Mouse (Mus musculus) heart, postnatal 0 days (tissue): ENCODE results near the gene Snx29. TPM values are rescaled to one million over a fixed set of nuclear protein-coding genes. Genes with fewer than 3 reads are reported as not detected.
A peak's percentile ranks its signal among the peaks of the same experiment; 100 is the strongest.

ENCODE experiments used
- ATAC-seq: fragments of 200-750 bp; cut with Nextera tagmentation; 2 replicates; pipeline ENCODE4 v1.8.0; 2017; ENCODE audit warnings: low read depth, moderate number of reproducible peaks, moderate library complexity; ENCODE audit not compliant: insufficient read depth
- DNase-seq: peaks from one replicate; pipeline ENCODE4 v3.0.0-alpha.2; 2016; ENCODE audit warnings: low spot score
- H3K27ac ChIP-seq: fragments of 300-500 bp; sonication (generic); 2 replicates; pipeline ENCODE4 v1.5.1; 2014; ENCODE audit warnings: low read depth, mild to moderate bottlenecking
- H3K27me3 ChIP-seq: fragments of 300-500 bp; sonication (generic); 2 replicates; pipeline ENCODE4 v1.6.1; 2014; ENCODE audit warnings: low read length, mixed read lengths; ENCODE audit not compliant: control insufficient read depth, insufficient read depth
- H3K36me3 ChIP-seq: fragments of 300-500 bp; sonication (generic); replicated peaks from 2 replicates; pipeline ENCODE4 v1.6.1; 2014; ENCODE audit warnings: low read length, mixed read lengths; ENCODE audit not compliant: control insufficient read depth, insufficient read depth
- H3K4me1 ChIP-seq: fragments of 300-500 bp; sonication (generic); 2 replicates; pipeline ENCODE4 v1.6.1; 2014; ENCODE audit warnings: antibody characterized with exemption; ENCODE audit not compliant: control insufficient read depth, insufficient read depth
- H3K4me2 ChIP-seq: fragments of 300-500 bp; sonication (generic); 2 replicates; pipeline ENCODE4 v1.6.1; 2014; ENCODE audit warnings: low read depth, mild to moderate bottlenecking, low read length, moderate library complexity
- H3K4me3 ChIP-seq: fragments of 300-500 bp; sonication (generic); 2 replicates; pipeline ENCODE4 v1.5.1; 2014; ENCODE audit warnings: low read depth, low read length
- H3K9ac ChIP-seq: fragments of 300-500 bp; sonication (generic); replicated peaks from 2 replicates; pipeline ENCODE4 v1.6.1; 2014; ENCODE audit warnings: low read depth, low read length, mixed read lengths
- H3K9me3 ChIP-seq: fragments of 300-500 bp; sonication (generic); replicated peaks from 2 replicates; pipeline ENCODE4 v1.6.1; 2016; ENCODE audit warnings: low read length; ENCODE audit not compliant: control insufficient read depth
- CTCF ChIP-seq: IDR thresholded peaks from 2 replicates; pipeline ENCODE4 v1.5.1; 2016; ENCODE audit warnings: antibody characterized with exemption, control low read depth, low read depth
- EP300 ChIP-seq: IDR thresholded peaks from 2 replicates; pipeline ENCODE4 v1.6.1; 2016; ENCODE audit warnings: antibody characterized with exemption, low read depth
- WGBS: fragments of 180-500 bp; shearing (Covaris S2); extraction: QIAGEN DNeasy Blood & Tissue Kit; methylation state at CpG from one replicate; pipeline ENCODE4 v1.1.7; 2014; 5-methylcytosine and 5-hydroxymethylcytosine counted together
- polyA plus RNA-seq: library from polyadenylated mRNA; unstranded; fragments of >200 nt; fragmentation: Nextera tagmentation; extraction: Ambion mirVana; gene quantifications from 2 replicates; pipeline ENCODE4 v1.2.1, GENCODE M21; 2015
- total RNA-seq: library from RNA; depleted of rRNA; stranded (reverse); fragments of >200 nt; gene quantifications from 2 replicates; pipeline ENCODE4 v1.2.3, GENCODE M21; 2014; ENCODE audit warnings: low replicate concordance

The Snx29 gene
- total and polyA plus RNA-seq, 2 experiments from 2014 or later, result 3.1 to 3.9 TPM

DNA sequence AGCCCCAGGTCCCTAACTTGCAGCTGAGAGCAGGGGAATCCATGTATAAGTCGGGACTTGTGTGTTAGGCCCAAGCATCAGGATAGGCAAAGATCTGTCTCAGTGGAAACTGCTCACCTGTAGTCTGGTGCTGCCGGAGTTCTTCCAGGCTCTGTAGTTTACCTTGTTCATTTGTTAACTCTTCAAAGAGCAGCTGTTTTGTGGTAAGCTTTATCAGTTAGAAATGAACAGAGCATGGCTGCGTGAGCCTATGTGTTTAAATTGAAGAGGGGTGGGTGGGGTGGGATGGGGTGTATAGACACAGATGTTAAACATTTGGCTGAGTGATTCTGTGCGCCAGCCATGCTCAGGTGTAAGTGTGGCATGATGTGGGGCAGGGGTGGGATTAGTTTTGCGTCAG lies 134.4 kb downstream of the Snx29 start:
- ATAC-seq, result no peak
- 91% methylated on average over 5 of the region's 5 CpGs for WGBS
- H3K4me3 ChIP-seq, result no peak overlapping the region
- no peaks in the 10 kb centered on the region for H3K27me3 ChIP-seq
- no peaks in the 10 kb centered on the region for H3K9me3 ChIP-seq
- H3K36me3 ChIP-seq, result no peaks in the 10 kb centered on the region; the same call in 1 of the 2 replicates
- peaks cover 17% of the 10 kb centered on the region for H3K4me1 ChIP-seq
- DNase-seq, result no peak
- no peak overlapping the region; the same call in 1 of the 2 replicates for H3K27ac ChIP-seq
- TF ChIP-seq EP300, result no peak
- TF ChIP-seq CTCF, result no peak
- no peak overlapping the region for H3K4me2 ChIP-seq
- no peak overlapping the region for H3K9ac ChIP-seq

- H3K9me3 ChIP-seq, result no peaks in the 10 kb centered on the region
- WGBS, result 73% methylated on average over 2 of the region's 2 CpGs
Measured at GRCm38 (mm10) chr16:11457609-11458350, 135.1 kb downstream of the Snx29 start.

DNA sequence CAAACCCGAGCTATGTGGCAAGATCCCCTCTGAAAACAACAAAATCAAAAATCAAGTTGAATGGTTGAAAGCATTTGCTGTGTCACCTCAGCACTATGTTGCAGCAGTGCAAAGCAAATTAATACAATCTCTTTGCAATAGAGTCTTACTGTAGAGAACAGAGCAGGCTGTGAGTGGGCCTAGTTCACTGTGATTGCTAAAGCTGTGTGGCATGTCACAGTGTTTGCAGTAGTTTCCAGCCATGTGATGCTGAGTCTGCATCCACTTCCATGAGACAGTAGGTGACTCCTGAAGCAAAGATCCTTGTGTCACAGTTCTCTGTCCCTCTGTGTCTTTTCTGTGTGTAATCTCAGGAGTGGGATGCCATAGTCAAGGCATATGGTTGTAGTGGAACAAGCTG lies 137.5 kb downstream of the Snx29 start:
- Histone ChIP-seq H3K9me3 (no peaks in the 10 kb centered on the region), H3K4me2 (no peak overlapping the region), H3K36me3 (no peaks in the 10 kb centered on the region), H3K9ac (no peak overlapping the region), H3K4me3 (no peak overlapping the region), H3K27me3 (no peaks in the 10 kb centered on the region), H3K4me1 (peaks cover 29% of the 10 kb centered on the region), H3K27ac (peak overlapping the region; percentile 86)
- TF ChIP-seq EP300 (no peak), CTCF (no peak)
- 96% methylated on average over 1 of the region's 1 CpGs for WGBS
- DNase-seq (no peak), ATAC-seq (no peak)

More at GRCm38 (mm10) chr16:11457609-11458350, 135.1 kb downstream of the Snx29 start:
- H3K4me2 ChIP-seq, result no peak overlapping the region
- H3K27me3 ChIP-seq, result no peaks in the 10 kb centered on the region
- DNase-seq (no peak), ATAC-seq (no peak)
- no peak overlapping the region for H3K4me3 ChIP-seq
- H3K4me1 ChIP-seq, result peaks cover 24% of the 10 kb centered on the region
- no peak overlapping the region for H3K9ac ChIP-seq
- H3K27ac ChIP-seq, result no peak overlapping the region
- TF ChIP-seq EP300 (no peak), CTCF (no peak)
- H3K36me3 ChIP-seq, result no peaks in the 10 kb centered on the region; the same call in 1 of the 2 replicates

DNA sequence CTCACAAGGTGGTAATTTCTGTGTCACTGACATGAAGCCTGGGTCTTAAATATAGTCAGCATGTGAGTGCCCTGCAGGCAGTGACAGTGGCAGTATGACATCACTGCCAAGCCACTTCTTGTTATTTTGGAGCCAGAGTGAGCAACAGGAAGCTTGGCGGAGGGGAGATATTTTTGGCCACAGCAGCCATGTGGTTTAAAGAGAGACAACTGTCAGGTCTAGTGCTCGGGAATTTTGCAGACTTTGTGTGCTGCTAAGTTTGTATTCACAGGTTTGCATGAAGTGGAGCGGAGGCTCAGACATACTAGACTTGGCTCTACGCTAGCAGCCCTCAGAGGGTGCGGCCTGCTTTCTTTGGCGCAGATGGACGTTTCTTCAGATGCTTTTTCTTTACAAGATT lies 138.9 kb downstream of the Snx29 start:
- no peak for TF ChIP-seq EP300
- TF ChIP-seq CTCF, result no peak
- ATAC-seq (peak; percentile 92), DNase-seq (peak; percentile 93)
- Histone ChIP-seq H3K9me3 (no peaks in the 10 kb centered on the region), H3K9ac (no peak overlapping the region; the same call in 1 of the 2 replicates), H3K4me1 (peaks cover 29% of the 10 kb centered on the region), H3K36me3 (no peaks in the 10 kb centered on the region), H3K4me3 (no peak overlapping the region), H3K4me2 (peak overlapping the region; percentile 21), H3K27ac (peak overlapping the region; percentile 86), H3K27me3 (no peaks in the 10 kb centered on the region)
- 8% methylated on average over 7 of the region's 7 CpGs for WGBS

DNA sequence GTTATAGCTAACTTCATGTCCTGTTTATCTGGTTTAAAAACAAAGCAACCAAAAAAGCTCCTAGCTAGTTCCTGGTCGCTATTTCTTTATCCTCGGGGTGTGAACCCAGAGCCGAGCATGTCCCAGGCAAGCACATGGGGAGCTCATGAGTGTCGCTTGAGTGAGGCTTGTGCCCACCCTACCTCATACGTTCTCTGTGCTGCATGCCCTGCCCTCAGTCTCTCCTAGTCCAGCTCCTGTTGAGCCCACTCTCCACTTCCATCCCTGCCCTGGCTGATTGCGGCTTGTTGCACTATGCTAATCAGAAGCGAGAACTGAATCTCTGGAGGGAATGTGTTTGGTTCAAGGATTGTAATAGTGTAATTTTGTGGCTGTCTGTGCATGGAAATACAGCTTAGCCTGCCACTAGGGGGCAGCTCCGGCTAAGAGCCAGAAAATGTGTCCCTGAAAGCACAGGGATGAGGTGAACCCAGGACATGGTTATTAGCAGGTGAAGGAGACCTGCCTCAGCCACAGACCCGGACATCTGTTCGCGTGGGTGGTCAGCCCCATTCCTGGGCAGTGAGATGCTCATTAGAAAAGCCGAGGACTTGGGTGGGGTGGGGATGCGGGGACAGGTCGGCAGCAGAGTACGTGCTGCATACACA lies 145.9 kb downstream of the Snx29 start:
- H3K9ac ChIP-seq, result no peak overlapping the region
- peak; percentile 54 for DNase-seq
- 54% methylated on average over 15 of the region's 15 CpGs for WGBS

More for the DNA sequence above, 145.9 kb downstream of the Snx29 start:
- Histone ChIP-seq H3K27ac (no peak overlapping the region), H3K36me3 (no peaks in the 10 kb centered on the region), H3K9me3 (no peaks in the 10 kb centered on the region), H3K4me2 (no peak overlapping the region), H3K27me3 (no peaks in the 10 kb centered on the region), H3K4me3 (no peak overlapping the region), H3K4me1 (peaks cover 9% of the 10 kb centered on the region; the same call in 1 of the 2 replicates)
- peak; percentile 87 for TF ChIP-seq CTCF
- no peak for TF ChIP-seq EP300
- peak; percentile 65; the same call in 1 of the 2 replicates for ATAC-seq
